Comparison of ENCODE assay signal across 9 mouse cellular contexts in the genomic region with DNA sequence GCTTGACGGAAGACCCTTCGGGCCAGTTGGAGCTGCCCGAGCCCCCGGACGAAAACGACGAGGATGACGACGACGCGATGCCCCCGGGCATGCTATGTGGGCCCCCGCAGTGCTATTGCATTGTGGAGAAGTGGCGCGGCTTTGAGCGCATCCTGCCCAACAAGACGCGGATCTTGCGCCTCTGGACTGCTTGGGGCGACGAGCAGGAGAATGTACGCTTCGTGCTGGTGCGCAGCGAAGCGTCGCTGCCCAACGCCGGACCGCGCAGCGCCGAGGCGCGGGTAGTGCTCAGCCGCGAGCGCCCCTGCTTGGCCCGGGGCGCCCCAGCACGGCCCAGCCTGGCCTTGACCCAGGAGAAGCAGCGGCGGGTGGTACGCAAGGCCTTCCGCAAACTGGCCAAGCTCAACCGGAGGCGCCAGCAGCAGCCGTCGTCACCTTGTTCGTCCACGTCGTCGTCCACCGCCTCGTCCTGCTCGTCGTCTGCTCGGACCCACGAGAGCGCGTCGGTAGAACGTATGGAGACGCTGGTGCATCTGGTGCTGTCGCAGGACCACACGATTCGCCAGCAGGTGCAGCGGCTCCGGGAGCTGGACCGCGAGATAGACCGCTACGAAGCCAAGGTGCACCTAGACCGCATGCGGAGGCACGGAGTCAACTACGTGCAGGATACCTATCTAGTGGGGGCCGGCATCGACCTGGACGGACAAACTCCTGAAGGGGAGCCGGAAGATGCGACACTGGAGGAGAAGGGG. TPM values are rescaled to one million over a fixed set of nuclear protein-coding genes. Genes with fewer than 3 reads are reported as not detected.
A peak's percentile ranks its signal among the peaks of the same experiment; 100 is the strongest.
DNase-seq lines count a peak whose midpoint lies in the region; ATAC-seq and TF ChIP-seq lines count a peak whose summit lies in the region.
"Had no signal": no experiment of that assay in that cellular context is flagged by ENCODE, and none has a peak within 500 bp of the region (broad histone marks: within the 10 kb centered on the region; RNA-seq: fewer than 3 reads in every experiment).

No protein-coding gene starts in this region.

- TF ChIP-seq CTCF in hindbrain, postnatal 0 days (IDR thresholded peaks at IDR 0.05; ENCODE audit: low read depth), result no peak
- no peak for TF ChIP-seq CTCF in small intestine, adult 2 months (IDR thresholded peaks at IDR 0.05; ENCODE audit: extremely low read depth, insufficient read length, insufficient replicate concordance, low read depth, low read length)

- H3K4me1 ChIP-seq in forebrain, embryonic 13.5 days, result peaks cover 40% of the 10 kb centered on the region
- peaks cover 7% of the 10 kb centered on the region; the same call in 1 of the 2 replicates for H3K4me1 ChIP-seq in hindbrain, postnatal 0 days (ENCODE audit: insufficient read depth, low read length)
- H3K4me1 ChIP-seq in lung, embryonic 15.5 days, result peaks cover 24% of the 10 kb centered on the region
- peaks cover 14% of the 10 kb centered on the region for H3K4me1 ChIP-seq in small intestine, adult 2 months (ENCODE audit: control insufficient read depth, insufficient read depth, insufficient read length, low read length)

- no peaks in the 10 kb centered on the region for H3K36me3 ChIP-seq in forebrain, embryonic 13.5 days (ENCODE audit: poor library complexity, severe bottlenecking)
- no peaks in the 10 kb centered on the region for H3K36me3 ChIP-seq in hindbrain, postnatal 0 days (ENCODE audit: insufficient read depth, low read length)
- H3K36me3 ChIP-seq in lung, embryonic 15.5 days, result no peaks in the 10 kb centered on the region
- H3K36me3 ChIP-seq in small intestine, adult 2 months (ENCODE audit: control insufficient read depth, insufficient read depth, low read length), result no peaks in the 10 kb centered on the region

- peak; percentile 18 to 33 for DNase-seq in layer of hippocampus, postnatal 10 days (ENCODE audit: low spot score in 2 of 2)
- no peak for DNase-seq in layer of hippocampus, adult 9-11 months
- peak; percentile 47 to 58 for DNase-seq in adrenal gland, postnatal 36 days
- DNase-seq in hindbrain, postnatal 0 days (ENCODE audit: low spot score), result peak; percentile 45

- H3K4me2 ChIP-seq in forebrain, embryonic 13.5 days, result peak overlapping the region; percentile 89
- peak overlapping the region; percentile 66 for H3K4me2 ChIP-seq in hindbrain, postnatal 0 days (ENCODE audit: low read depth, low read length)
- peak overlapping the region; percentile 65 for H3K4me2 ChIP-seq in lung, embryonic 15.5 days

- peak overlapping the region; percentile 50 for H3K4me3 ChIP-seq in forebrain, embryonic 13.5 days
- H3K4me3 ChIP-seq in hindbrain, postnatal 0 days (ENCODE audit: low read length), result peak overlapping the region; percentile 46
- H3K4me3 ChIP-seq in lung, embryonic 15.5 days, result peak overlapping the region; percentile 53
- peak overlapping the region; percentile 59 for H3K4me3 ChIP-seq in small intestine, adult 2 months (ENCODE audit: low read depth, low read length)

- no peak overlapping the region for H3K27ac ChIP-seq in forebrain, embryonic 13.5 days
- H3K27ac ChIP-seq in hindbrain, postnatal 0 days, result peak overlapping the region; percentile 26; the same call in 1 of the 2 replicates
- peak overlapping the region; percentile 64 for H3K27ac ChIP-seq in lung, embryonic 15.5 days
- H3K27ac ChIP-seq in small intestine, adult 2 months (ENCODE audit: insufficient read depth, low read depth, low read length), result no peak overlapping the region

- peaks cover 46% of the 10 kb centered on the region for H3K27me3 ChIP-seq in forebrain, embryonic 13.5 days
- peaks cover 21% of the 10 kb centered on the region for H3K27me3 ChIP-seq in hindbrain, postnatal 0 days (ENCODE audit: insufficient read depth, low read length)
- H3K27me3 ChIP-seq in lung, embryonic 15.5 days, result peaks cover 41% of the 10 kb centered on the region
- peaks cover 13% of the 10 kb centered on the region; the same call in 1 of the 2 replicates for H3K27me3 ChIP-seq in small intestine, adult 2 months (ENCODE audit: control insufficient read depth, insufficient read depth, low read length)
- H3K27me3 ChIP-seq: Patski had no signal

- no peak for TF ChIP-seq POLR2A in small intestine, adult 2 months (IDR thresholded peaks at IDR 0.05; ENCODE audit: low read depth, low read length)

- H3K9me3 ChIP-seq in forebrain, embryonic 13.5 days (replicated peaks), result no peaks in the 10 kb centered on the region
- no peaks in the 10 kb centered on the region for H3K9me3 ChIP-seq in hindbrain, postnatal 0 days (ENCODE audit: low read length)
- H3K9me3 ChIP-seq in lung, embryonic 15.5 days, result no peaks in the 10 kb centered on the region

- WGBS in forebrain, embryonic 13.5 days, result under 1% methylated on average over 75 of the region's 82 CpGs
- WGBS in hindbrain, postnatal 0 days, result under 1% methylated on average over 78 of the region's 82 CpGs
- under 1% methylated on average over 82 of the region's 82 CpGs for WGBS in lung, embryonic 15.5 days
- 1% methylated on average over 82 of the region's 82 CpGs for WGBS in small intestine, adult 2 months

- ATAC-seq in forebrain, embryonic 13.5 days, result peak; percentile 64; the same call in 1 of the 2 replicates
- peak; percentile 66; the same call in 1 of the 2 replicates for ATAC-seq in hindbrain, postnatal 0 days
- peak; percentile 46 for ATAC-seq in lung, embryonic 15.5 days (ENCODE audit: borderline replicate concordance, extremely low read depth, low FRiP score, low TSS enrichment)
- ATAC-seq in erythroid progenitor cell, adult 5-6 weeks (replicated peaks; ENCODE audit: low FRiP score, poor library complexity, severe bottlenecking), result no peak
- ATAC-seq: Patski had no signal

- H3K9ac ChIP-seq in forebrain, embryonic 13.5 days, result peak overlapping the region; percentile 57
- H3K9ac ChIP-seq in hindbrain, postnatal 0 days (replicated peaks; ENCODE audit: low read length), result peak overlapping the region; percentile 51
- peak overlapping the region; percentile 55 for H3K9ac ChIP-seq in lung, embryonic 15.5 days

RNA-seq across cellular contexts. Expression of a gene that starts 0.8 kb away (rescaled TPM):
- total RNA-seq in layer of hippocampus, postnatal 10 days (2021), result 1 to 10 TPM; 2.4 to 3.4 TPM
- 1 to 10 TPM; 3.4 to 8.0 TPM for total RNA-seq in adrenal gland, postnatal 36 days (2021)
- polyA plus RNA-seq in forebrain, embryonic 13.5 days (2015; fragmentation: Nextera tagmentation; extraction: Ambion mirVana), result 0.94 and 1.1 TPM in 2 replicates
- total RNA-seq in hindbrain, postnatal 0 days (2014; rRNA removed), result 6.5 and 7.0 TPM in 2 replicates
- polyA plus RNA-seq in hindbrain, postnatal 0 days (2015; fragmentation: Nextera tagmentation; extraction: Ambion mirVana), result 2.7 and 3.8 TPM in 2 replicates
- polyA plus RNA-seq in lung, embryonic 15.5 days (2015; fragmentation: Nextera tagmentation; extraction: Ambion mirVana), result 22.5 and 25.3 TPM in 2 replicates
- 0.99 and 1.1 TPM in 2 replicates for polyA plus RNA-seq in small intestine, adult 2 months (2012; rRNA removed)
- not detected in 2 replicates for total RNA-seq in erythroid progenitor cell, adult 5-6 weeks (2015; ENCODE audit: low replicate concordance)
- not detected in 2 replicates for total RNA-seq in erythroid progenitor cell, adult 5-6 weeks (2017; ENCODE audit: low replicate concordance)
- polyA plus RNA-seq: Patski had no signal

Comparison
In these comparisons a context has a peak if more than half of its experiments do, and no peak if none do; other contexts are left out.
1. H3K27ac ChIP-seq: peak in hindbrain, postnatal 0 days (single experiment) and lung, embryonic 15.5 days (single experiment); none in forebrain, embryonic 13.5 days (single experiment) and small intestine, adult 2 months (single experiment).
2. Peak in every context shown above with its lines, with median percentiles within 50 percentile points of each other: H3K4me2 ChIP-seq, H3K4me3 ChIP-seq and H3K9ac ChIP-seq.